Mouse (Mus musculus): ENCODE measurements at regions not wholly inside any gene's neighbourhood (a gene's known extent, or its start where the extent isn't known, plus 50 kb on each side); places are given as distances from the start of the nearest gene placed in this dataset.

DNA sequence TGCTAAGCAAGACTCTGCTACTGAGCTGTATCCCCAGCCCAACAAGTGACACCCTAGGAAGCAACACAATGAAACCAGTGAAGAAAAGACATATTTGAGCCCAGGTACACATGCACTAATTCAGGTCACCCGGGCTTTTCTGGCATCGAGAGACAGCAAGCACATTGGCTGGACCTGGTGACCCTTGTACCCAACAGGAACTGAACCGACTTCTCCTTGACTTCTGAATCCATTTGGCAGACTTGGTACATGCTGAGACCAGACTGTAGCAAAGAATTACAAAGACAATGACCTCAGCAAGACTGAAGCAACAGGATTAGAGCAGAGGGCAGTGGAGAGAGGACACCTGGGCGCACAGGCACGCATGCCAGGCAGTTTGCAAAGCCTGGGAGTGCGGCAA is 79.1 kb downstream of the Sema4f start:
- no peak overlapping the region for H3K27ac ChIP-seq
- H3K9me3 ChIP-seq, result no peaks in the 10 kb centered on the region
- H3K36me3 ChIP-seq, result no peaks in the 10 kb centered on the region
- no peaks in the 10 kb centered on the region for H3K4me1 ChIP-seq
- H3K9ac ChIP-seq, result no peak overlapping the region
- no peak overlapping the region for H3K4me3 ChIP-seq
- no peak for ATAC-seq (ENCODE audit: borderline replicate concordance, extremely low read depth, low FRiP score, low TSS enrichment)
- H3K4me2 ChIP-seq, result no peak overlapping the region
- WGBS, result 82% methylated on average over 6 of the region's 6 CpGs
- no peaks in the 10 kb centered on the region for H3K27me3 ChIP-seq

DNA sequence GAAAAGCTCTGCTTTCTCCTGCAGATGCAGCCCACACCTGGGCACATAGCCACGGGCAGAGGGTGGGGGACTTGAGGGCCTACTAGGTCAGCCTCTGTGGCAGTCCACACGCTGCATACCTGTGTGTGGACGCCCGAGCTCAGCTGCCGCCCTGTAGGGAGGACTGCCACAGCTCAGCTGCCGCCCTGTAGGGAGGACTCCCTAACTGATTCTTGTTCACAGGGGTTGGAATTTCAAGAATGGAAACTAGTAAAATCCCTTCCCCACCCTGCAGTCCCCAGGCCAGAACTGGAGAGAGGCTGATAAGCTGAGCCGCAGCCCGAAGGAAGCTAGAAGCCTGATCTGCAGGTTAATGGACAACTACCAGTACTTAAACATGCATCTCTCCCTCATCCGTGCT is 82.0 kb upstream of the Hk2 start:
- ATAC-seq (ENCODE audit: borderline replicate concordance, extremely low read depth, low FRiP score, low TSS enrichment), result peak; percentile 64; the same call in 1 of the 2 replicates

DNA sequence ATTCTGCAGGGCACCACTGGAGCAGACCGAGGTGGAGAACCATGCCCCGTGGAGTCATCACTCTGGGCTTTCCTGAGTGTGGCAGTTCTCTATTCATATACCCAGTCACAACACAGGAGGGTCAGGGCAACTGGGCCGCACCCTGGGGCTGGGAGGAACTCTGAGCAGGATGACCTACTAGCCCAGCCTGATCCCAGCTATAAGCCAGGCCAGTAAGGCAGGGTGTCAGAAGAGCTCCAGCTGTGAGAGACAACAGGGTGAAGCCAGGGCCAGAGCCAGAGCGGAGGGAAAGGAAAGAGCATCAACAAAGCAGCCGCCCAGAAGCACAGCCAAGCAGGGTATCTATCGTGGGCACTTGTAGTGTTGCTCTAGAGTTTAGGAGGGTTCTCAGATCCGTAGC is 81.1 kb upstream of the Hk2 start:
- H3K4me3 ChIP-seq, result no peak overlapping the region
- ATAC-seq (ENCODE audit: borderline replicate concordance, extremely low read depth, low FRiP score, low TSS enrichment), result no peak
- no peaks in the 10 kb centered on the region for H3K4me1 ChIP-seq
- no peak overlapping the region for H3K27ac ChIP-seq
- H3K36me3 ChIP-seq, result no peaks in the 10 kb centered on the region
- no peaks in the 10 kb centered on the region for H3K27me3 ChIP-seq
- H3K9ac ChIP-seq, result no peak overlapping the region
- no peak overlapping the region for H3K4me2 ChIP-seq
- WGBS, result 56% methylated on average over 7 of the region's 7 CpGs
- H3K9me3 ChIP-seq, result no peaks in the 10 kb centered on the region

More for the DNA sequence above, 82.0 kb upstream of the Hk2 start:
- Histone ChIP-seq H3K27ac (0 out of 2 replicates have a peak overlapping the region, but pooled peaks have one; percentile 33), H3K36me3 (no peaks in the 10 kb centered on the region), H3K27me3 (no peaks in the 10 kb centered on the region), H3K9ac (no peak overlapping the region), H3K4me2 (no peak overlapping the region), H3K4me3 (no peak overlapping the region), H3K9me3 (no peaks in the 10 kb centered on the region), H3K4me1 (no peaks in the 10 kb centered on the region)
- 52% methylated on average over 9 of the region's 9 CpGs for WGBS

- Histone ChIP-seq H3K9ac (no peak overlapping the region), H3K27me3 (no peaks in the 10 kb centered on the region), H3K36me3 (no peaks in the 10 kb centered on the region), H3K9me3 (no peaks in the 10 kb centered on the region), H3K27ac (no peak overlapping the region), H3K4me2 (no peak overlapping the region), H3K4me1 (no peaks in the 10 kb centered on the region), H3K4me3 (no peak overlapping the region)
- no peak for ATAC-seq (ENCODE audit: borderline replicate concordance, extremely low read depth, low FRiP score, low TSS enrichment)
These were observed 80.5 kb upstream of the Hk2 start for GRCm38 (mm10) chr6:82854780-82855179.

- no peaks in the 10 kb centered on the region for H3K4me1 ChIP-seq
- no peak for ATAC-seq (ENCODE audit: borderline replicate concordance, extremely low read depth, low FRiP score, low TSS enrichment)
- H3K4me3 ChIP-seq, result no peak overlapping the region
- H3K27ac ChIP-seq, result no peak overlapping the region
- H3K9me3 ChIP-seq, result no peaks in the 10 kb centered on the region
- H3K36me3 ChIP-seq, result no peaks in the 10 kb centered on the region
- no peaks in the 10 kb centered on the region for H3K27me3 ChIP-seq
- no peak overlapping the region for H3K9ac ChIP-seq
- H3K4me2 ChIP-seq, result no peak overlapping the region
- WGBS, result 47% methylated on average over 6 of the region's 6 CpGs
These were observed 80.1 kb upstream of the Hk2 start for GRCm38 (mm10) chr6:82854338-82854737.

GRCm38 (mm10) chr6:82853076-82853475 is 78.8 kb upstream of the Hk2 start:
- ATAC-seq (ENCODE audit: borderline replicate concordance, extremely low read depth, low FRiP score, low TSS enrichment), result no peak
- H3K4me3 ChIP-seq, result no peak overlapping the region
- H3K36me3 ChIP-seq, result no peaks in the 10 kb centered on the region
- H3K9me3 ChIP-seq, result no peaks in the 10 kb centered on the region
- no peak overlapping the region for H3K9ac ChIP-seq
- no peaks in the 10 kb centered on the region for H3K4me1 ChIP-seq
- H3K27ac ChIP-seq, result no peak overlapping the region
- WGBS, result 73% methylated on average over 5 of the region's 5 CpGs
- no peak overlapping the region for H3K4me2 ChIP-seq
- no peaks in the 10 kb centered on the region for H3K27me3 ChIP-seq

DNA sequence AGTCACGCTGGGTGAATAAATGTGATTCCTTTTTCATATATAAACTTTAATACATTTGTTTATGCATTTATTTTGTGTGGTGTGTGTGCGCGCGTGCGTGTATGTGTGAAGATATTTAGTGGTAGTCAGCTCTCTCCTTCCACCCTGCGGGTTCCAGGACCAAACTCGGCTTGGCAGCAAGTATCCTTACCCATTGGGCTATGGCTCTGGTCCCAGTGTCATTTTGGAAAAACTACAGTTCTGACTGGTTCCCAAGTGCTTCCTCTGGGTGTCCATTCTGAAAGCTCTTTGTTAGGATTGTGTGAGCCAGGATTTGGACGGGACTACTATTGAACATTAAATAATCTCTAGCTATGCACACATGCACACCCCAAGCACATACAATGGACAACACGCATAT is 76.3 kb upstream of the Hk2 start:
- Histone ChIP-seq H3K9me3 (no peaks in the 10 kb centered on the region), H3K4me2 (no peak overlapping the region), H3K27ac (no peak overlapping the region), H3K36me3 (no peaks in the 10 kb centered on the region), H3K9ac (no peak overlapping the region), H3K4me1 (no peaks in the 10 kb centered on the region), H3K4me3 (no peak overlapping the region), H3K27me3 (no peaks in the 10 kb centered on the region)
- ATAC-seq (ENCODE audit: borderline replicate concordance, extremely low read depth, low FRiP score, low TSS enrichment), result no peak
- 88% methylated on average over 9 of the region's 9 CpGs for WGBS

- H3K27me3 ChIP-seq, result no peaks in the 10 kb centered on the region
- WGBS, result 58% methylated on average over 2 of the region's 2 CpGs
- no peaks in the 10 kb centered on the region for H3K36me3 ChIP-seq
- no peak overlapping the region for H3K4me2 ChIP-seq
- no peak overlapping the region for H3K9ac ChIP-seq
- H3K27ac ChIP-seq, result no peak overlapping the region
- no peak overlapping the region for H3K4me3 ChIP-seq
- no peaks in the 10 kb centered on the region for H3K9me3 ChIP-seq
- ATAC-seq (ENCODE audit: borderline replicate concordance, extremely low read depth, low FRiP score, low TSS enrichment), result no peak
- H3K4me1 ChIP-seq, result no peaks in the 10 kb centered on the region
These were observed 73.3 kb upstream of the Hk2 start for GRCm38 (mm10) chr6:82847598-82847997.

DNA sequence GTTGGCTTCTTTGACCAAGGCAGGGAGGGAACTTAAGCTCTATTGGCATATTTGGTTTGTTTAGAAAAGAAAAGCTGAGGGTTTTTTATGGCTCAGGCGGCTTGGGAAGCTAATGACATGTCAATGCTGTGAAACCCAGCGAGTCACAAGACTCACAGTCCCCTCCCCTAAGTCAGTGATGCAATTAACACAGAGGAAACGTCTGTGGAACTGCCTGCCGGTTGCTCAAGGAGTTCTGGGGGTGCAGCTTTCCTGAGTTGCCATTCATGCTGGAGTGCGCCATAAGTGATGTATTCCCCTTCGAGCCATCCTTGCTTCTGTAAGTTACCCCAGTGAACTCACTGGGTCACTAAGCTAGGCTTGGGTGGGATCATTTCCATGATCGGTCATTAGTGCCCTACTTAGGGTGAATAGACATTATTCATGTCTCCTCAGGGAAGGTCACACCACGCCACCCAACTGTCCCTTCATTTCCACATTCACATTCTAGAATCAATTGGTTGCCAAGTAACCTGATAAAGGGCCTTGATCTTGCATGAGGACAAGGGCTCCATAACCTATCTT is 72.4 kb upstream of the Hk2 start:
- H3K27ac ChIP-seq, result no peak overlapping the region
- H3K9me3 ChIP-seq, result no peaks in the 10 kb centered on the region
- WGBS, result 64% methylated on average over 8 of the region's 8 CpGs
- no peaks in the 10 kb centered on the region for H3K4me1 ChIP-seq
- no peak overlapping the region for H3K4me2 ChIP-seq
- no peak for ATAC-seq (ENCODE audit: borderline replicate concordance, extremely low read depth, low FRiP score, low TSS enrichment)
- H3K9ac ChIP-seq, result no peak overlapping the region
- H3K27me3 ChIP-seq, result no peaks in the 10 kb centered on the region
- no peak overlapping the region for H3K4me3 ChIP-seq
- H3K36me3 ChIP-seq, result no peaks in the 10 kb centered on the region

DNA sequence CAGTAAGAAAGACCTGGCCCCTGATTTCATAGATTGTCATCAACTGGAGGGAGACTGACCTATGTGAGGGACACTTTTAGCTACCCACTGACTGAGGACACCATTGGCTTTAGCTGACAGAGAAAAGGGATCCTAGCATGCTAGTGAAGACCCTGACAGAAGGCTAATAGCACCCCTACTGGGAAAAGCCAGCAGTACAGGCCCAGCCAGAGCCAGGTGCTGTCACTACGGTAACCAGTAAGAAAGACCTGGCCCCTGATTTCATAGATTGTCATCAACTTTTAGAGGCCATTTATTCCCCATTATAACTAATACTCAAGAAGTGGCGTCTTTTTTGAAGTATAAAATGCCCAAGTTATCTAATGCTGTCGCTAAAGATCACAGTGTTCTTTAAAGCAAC is 70.2 kb upstream of the Hk2 start:
- ATAC-seq (ENCODE audit: borderline replicate concordance, extremely low read depth, low FRiP score, low TSS enrichment), result no peak
- no peak overlapping the region for H3K9ac ChIP-seq
- H3K9me3 ChIP-seq, result no peaks in the 10 kb centered on the region
- no peak overlapping the region for H3K4me2 ChIP-seq
- no peak overlapping the region for H3K4me3 ChIP-seq
- no peaks in the 10 kb centered on the region for H3K4me1 ChIP-seq
- no peak overlapping the region for H3K27ac ChIP-seq
- 43% methylated on average over 3 of the region's 3 CpGs for WGBS
- no peaks in the 10 kb centered on the region for H3K36me3 ChIP-seq
- no peaks in the 10 kb centered on the region for H3K27me3 ChIP-seq

DNA sequence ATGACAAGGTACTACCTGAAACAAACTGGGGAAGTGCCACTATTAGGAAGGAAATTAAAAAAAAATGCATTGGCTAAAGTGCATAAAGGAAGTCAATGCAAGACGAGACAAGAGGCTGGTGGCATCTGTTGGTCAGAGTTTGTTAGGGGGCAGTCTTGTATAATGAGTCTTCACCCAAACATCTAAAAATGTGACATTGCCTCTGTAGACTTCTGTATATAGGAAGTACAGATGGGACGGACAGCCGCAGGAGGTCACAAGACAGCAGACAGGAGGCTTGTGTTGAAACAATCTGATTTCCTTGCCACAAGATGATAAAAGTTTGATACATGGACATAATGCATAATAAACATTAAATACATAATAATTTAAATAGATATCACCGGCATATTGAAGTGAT is 69.6 kb upstream of the Hk2 start:
- H3K27ac ChIP-seq, result no peak overlapping the region
- no peak for ATAC-seq (ENCODE audit: borderline replicate concordance, extremely low read depth, low FRiP score, low TSS enrichment)
- H3K9me3 ChIP-seq, result no peaks in the 10 kb centered on the region
- H3K4me1 ChIP-seq, result no peaks in the 10 kb centered on the region
- no peak overlapping the region for H3K4me3 ChIP-seq
- no peak overlapping the region for H3K9ac ChIP-seq
- H3K36me3 ChIP-seq, result no peaks in the 10 kb centered on the region
- no peaks in the 10 kb centered on the region for H3K27me3 ChIP-seq
- 62% methylated on average over 4 of the region's 4 CpGs for whole genome bisulfite sequencing
- no peak overlapping the region for H3K4me2 ChIP-seq

DNA sequence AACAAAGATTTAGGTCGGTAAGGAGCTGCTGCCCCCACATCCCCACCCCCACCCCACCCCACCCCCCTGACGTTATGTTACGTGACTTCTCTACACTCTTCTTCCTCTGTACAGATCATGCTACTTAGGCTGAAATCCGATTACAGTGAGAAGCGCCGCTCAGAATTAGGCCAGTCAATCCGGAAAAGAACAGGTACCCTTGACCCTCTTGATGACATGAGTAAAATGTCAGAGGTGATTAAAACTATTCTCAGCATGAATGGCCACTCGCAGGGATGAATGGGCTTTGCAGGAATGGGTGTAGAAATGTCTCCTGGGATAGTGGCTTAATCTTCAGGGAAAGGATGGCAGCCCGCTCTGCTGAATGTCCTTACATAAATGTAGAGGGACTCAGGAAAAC is 63.0 kb upstream of the Hk2 start:
- no peak for ATAC-seq (ENCODE audit: borderline replicate concordance, extremely low read depth, low FRiP score, low TSS enrichment)
- WGBS, result 59% methylated on average over 9 of the region's 9 CpGs
- no peaks in the 10 kb centered on the region for H3K36me3 ChIP-seq
- no peak overlapping the region for H3K27ac ChIP-seq
- no peak overlapping the region for H3K4me3 ChIP-seq
- H3K4me2 ChIP-seq, result no peak overlapping the region
- no peaks in the 10 kb centered on the region for H3K9me3 ChIP-seq
- 0 out of 2 replicates have a peak, but pooled peaks cover 5% of the 10 kb centered on the region for H3K4me1 ChIP-seq
- H3K27me3 ChIP-seq, result no peaks in the 10 kb centered on the region
- no peak overlapping the region for H3K9ac ChIP-seq

Data from lung, embryonic 15.5 days (tissue).